Mouse (Mus musculus) midbrain, embryonic 15.5 days (tissue): Measurements from ENCODE around the gene Shmt1. TPM values are rescaled to one million over a fixed set of nuclear protein-coding genes. Genes with fewer than 3 reads are reported as not detected.

Experiments used
- ATAC-seq: fragments of 200-750 bp; cut with Nextera tagmentation; replicated peaks from 2 replicates; pipeline ENCODE4 v1.8.0; 2017; ENCODE audit warnings: moderate TSS enrichment
- H3K27ac ChIP-seq: fragments of 300-500 bp; sonication (generic); 2 replicates; pipeline ENCODE4 v1.5.1; 2015; ENCODE audit warnings: mild to moderate bottlenecking, inconsistent platforms
- H3K27me3 ChIP-seq: fragments of 300-500 bp; sonication (generic); replicated peaks from 2 replicates; pipeline ENCODE4 v1.6.1; 2015; ENCODE audit warnings: inconsistent platforms
- H3K36me3 ChIP-seq: fragments of 300-500 bp; sonication (generic); replicated peaks from 2 replicates; pipeline ENCODE4 v1.6.1; 2015; ENCODE audit warnings: inconsistent platforms
- H3K4me1 ChIP-seq: fragments of 300-500 bp; sonication (generic); 2 replicates; pipeline ENCODE4 v1.6.1; 2015; ENCODE audit warnings: inconsistent platforms
- H3K4me2 ChIP-seq: fragments of 300-500 bp; sonication (generic); 2 replicates; pipeline ENCODE4 v1.6.1; 2015; ENCODE audit warnings: inconsistent platforms, mild to moderate bottlenecking, moderate library complexity
- H3K4me3 ChIP-seq: fragments of 300-500 bp; sonication (generic); 2 replicates; pipeline ENCODE4 v1.5.1; 2015; ENCODE audit warnings: mild to moderate bottlenecking, inconsistent platforms
- H3K9ac ChIP-seq: fragments of 300-500 bp; sonication (generic); 2 replicates; pipeline ENCODE4 v1.6.1; 2015; ENCODE audit warnings: mild to moderate bottlenecking, inconsistent platforms
- H3K9me3 ChIP-seq: fragments of 300-500 bp; sonication (generic); 2 replicates; pipeline ENCODE4 v1.6.1; 2016; ENCODE audit warnings: inconsistent platforms
- WGBS: fragments of 180-500 bp; shearing (Covaris S2); methylation state at CpG from one replicate; pipeline ENCODE4 v1.1.7; 2015; ENCODE audit warnings: mixed read lengths; 5-methylcytosine and 5-hydroxymethylcytosine counted together
- polyA plus RNA-seq: library from polyadenylated mRNA; unstranded; fragments of >200 nt; fragmentation: Nextera tagmentation; extraction: Ambion mirVana; gene quantifications from 2 replicates; pipeline ENCODE4 v1.2.1, GENCODE M21; 2015

Gene Shmt1
- polyA plus RNA-seq, 1 experiment from 2014 or later = 7.0 TPM

DNA sequence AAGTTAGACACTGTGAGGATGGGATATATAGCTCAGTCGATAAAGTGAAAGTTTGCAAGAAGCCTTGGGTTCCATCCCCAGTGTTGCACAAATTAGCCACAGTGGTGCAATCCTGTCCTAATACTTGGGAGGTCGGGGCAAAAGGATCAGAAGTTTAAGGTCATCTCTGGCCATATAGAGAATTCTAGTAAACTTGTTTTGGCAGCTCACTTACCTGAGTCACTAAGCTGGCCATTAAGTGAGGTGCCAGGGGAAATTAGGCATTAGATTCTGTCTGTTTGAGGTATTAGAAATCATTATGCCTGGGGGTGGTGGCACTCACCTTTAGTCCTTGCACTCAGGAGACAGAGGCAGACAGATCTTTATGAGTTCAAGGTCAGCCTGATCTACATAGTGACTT lies 12.3 kb upstream of the Shmt1 start:
- Histone ChIP-seq H3K4me2 (no peak overlapping the region), H3K27me3 (no peaks in the 10 kb centered on the region), H3K9me3 (no peaks in the 10 kb centered on the region), H3K9ac (no peak overlapping the region), H3K4me3 (no peak overlapping the region), H3K27ac (no peak overlapping the region), H3K4me1 (no peaks in the 10 kb centered on the region), H3K36me3 (no peaks in the 10 kb centered on the region)
- no peak for ATAC-seq
- WGBS = 67% methylated on average over 2 of the region's 2 CpGs

DNA sequence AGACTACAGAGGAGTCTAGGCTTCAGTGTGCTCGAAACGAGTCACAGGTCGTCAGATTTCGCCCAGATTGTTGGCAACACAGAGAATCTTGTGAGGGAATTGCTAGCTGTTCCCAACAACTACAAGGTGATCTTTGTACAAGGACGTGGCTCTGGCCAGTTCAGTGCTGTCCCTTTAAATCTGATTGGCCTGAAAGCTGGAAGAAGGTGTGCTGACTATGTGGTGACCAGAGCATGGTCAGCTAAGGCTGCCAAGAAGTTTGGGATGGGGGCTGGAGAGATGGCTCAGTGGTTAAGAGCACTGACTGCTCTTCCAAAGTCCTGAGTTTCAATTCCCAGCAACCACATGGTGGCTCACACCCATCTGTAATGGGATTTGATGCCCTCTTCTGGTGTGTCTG lies 4.9 kb upstream of the Shmt1 start:
- H3K9me3 ChIP-seq = no peaks in the 10 kb centered on the region
- no peak for ATAC-seq
- no peak overlapping the region for H3K4me3 ChIP-seq
- no peak overlapping the region for H3K4me2 ChIP-seq
- H3K9ac ChIP-seq = no peak overlapping the region
- H3K27ac ChIP-seq = no peak overlapping the region
- 74% methylated on average over 5 of the region's 5 CpGs for WGBS
- H3K27me3 ChIP-seq = no peaks in the 10 kb centered on the region; the same call in 1 of the 2 replicates
- peaks cover under 1% of the 10 kb centered on the region; the same call in 1 of the 2 replicates for H3K4me1 ChIP-seq
- H3K36me3 ChIP-seq = no peaks in the 10 kb centered on the region

DNA sequence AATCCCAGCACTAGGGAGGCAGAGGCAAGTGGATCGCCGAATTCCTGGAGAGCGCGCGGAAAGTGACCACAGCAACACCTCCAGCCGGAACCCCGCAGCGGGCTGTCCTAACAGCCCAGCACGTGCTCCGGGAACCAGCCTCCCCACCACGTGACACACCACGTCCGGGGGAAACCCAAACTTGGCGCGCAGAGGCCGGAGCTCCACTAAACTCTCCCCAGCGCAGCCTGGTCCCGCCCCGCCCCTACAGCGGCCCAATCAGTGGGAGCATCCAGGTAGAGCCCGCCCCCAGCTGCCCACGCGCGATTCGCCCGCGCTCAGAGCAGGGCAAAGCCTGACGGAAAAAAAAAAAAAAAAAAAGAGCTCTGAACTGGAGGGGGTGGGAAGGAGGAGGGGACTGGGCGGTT lies 461 bp downstream of the Shmt1 start:
- peaks cover 12% of the 10 kb centered on the region for H3K4me1 ChIP-seq
- peak overlapping the region; percentile 50 for H3K4me3 ChIP-seq
- ATAC-seq = peak; percentile 96
- WGBS = under 1% methylated on average over 29 of the region's 29 CpGs
- H3K9ac ChIP-seq = 0 out of 2 replicates have a peak overlapping the region, but pooled peaks have one; percentile 10
- no peak overlapping the region for H3K27ac ChIP-seq
- peak overlapping the region; percentile 98 for H3K4me2 ChIP-seq
- H3K36me3 ChIP-seq = no peaks in the 10 kb centered on the region
- no peaks in the 10 kb centered on the region for H3K9me3 ChIP-seq
- H3K27me3 ChIP-seq = no peaks in the 10 kb centered on the region; the same call in 1 of the 2 replicates

DNA sequence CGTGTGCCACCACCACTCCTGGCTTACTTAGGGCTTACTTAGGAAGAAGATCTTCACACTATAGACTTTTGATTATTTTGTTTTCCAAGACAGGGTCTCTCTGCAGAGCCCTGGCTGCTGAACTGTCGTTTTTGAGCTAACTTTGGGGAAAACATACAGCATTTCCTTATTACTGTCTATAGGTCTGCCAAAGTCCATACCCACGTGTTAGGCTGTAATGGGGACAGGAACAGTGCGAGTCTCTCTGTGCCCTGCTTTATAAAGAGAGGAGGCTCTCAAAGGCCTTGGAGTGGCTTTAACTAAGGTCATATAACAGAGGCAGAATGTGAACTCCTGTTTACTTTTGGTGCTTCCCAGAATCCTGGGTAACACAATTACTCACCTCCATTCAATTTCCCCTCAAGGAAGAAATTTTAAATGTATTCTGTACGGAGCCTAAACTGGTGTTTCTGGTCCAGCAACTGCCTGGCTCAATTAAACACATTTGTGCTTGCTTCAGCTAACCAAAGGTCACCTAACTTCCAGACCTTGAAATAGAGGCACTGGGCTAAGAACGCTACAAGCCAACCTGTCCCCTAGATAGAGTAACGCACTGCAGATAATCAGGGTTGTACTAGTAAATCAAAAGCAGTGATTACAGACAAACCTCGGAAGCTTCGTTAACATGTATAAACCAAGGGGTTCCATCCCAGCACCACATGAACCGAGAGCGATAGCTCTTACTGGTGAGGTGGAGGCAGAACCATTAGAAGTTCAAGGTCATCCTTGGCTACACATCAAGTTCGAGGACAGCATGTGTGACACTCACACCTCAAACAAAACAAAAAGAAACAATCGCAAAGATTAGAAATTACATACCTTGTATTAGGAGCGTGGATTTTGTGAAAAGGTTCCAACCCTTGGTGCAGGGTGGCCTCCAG lies 1.2 kb downstream of the Shmt1 start:
- H3K9ac ChIP-seq = 0 out of 2 replicates have a peak overlapping the region, but pooled peaks have one; percentile 10
- H3K9me3 ChIP-seq = no peaks in the 10 kb centered on the region
- ATAC-seq = no peak
- peak overlapping the region; percentile 50 for H3K4me3 ChIP-seq
- H3K27ac ChIP-seq = no peak overlapping the region
- H3K27me3 ChIP-seq = no peaks in the 10 kb centered on the region; the same call in 1 of the 2 replicates
- 23% methylated on average over 14 of the region's 14 CpGs for WGBS
- H3K4me1 ChIP-seq = peaks cover 12% of the 10 kb centered on the region
- peak overlapping the region; percentile 98 for H3K4me2 ChIP-seq
- H3K36me3 ChIP-seq = no peaks in the 10 kb centered on the region

DNA sequence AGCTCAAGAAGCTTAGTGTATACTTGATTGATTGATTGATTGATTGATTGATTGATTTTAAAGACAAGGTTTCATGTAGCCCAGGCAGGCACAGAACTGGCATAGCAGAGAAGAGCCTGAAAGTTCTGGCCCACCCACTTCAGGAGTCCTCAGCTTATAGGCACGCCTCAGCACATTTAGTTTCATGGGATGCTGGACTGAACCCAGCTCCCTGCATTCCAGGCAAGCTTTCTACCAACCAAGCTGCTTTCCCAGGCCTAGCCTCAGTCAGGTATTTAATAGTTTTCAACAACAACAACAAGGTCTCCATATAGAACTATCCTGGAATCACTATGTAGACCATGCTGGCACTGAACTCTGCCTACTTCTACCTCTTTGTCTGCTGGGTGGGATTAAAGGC lies 2.0 kb downstream of the Shmt1 start:
- Histone ChIP-seq H3K27me3 (no peaks in the 10 kb centered on the region; the same call in 1 of the 2 replicates), H3K36me3 (no peaks in the 10 kb centered on the region), H3K27ac (no peak overlapping the region), H3K9ac (no peak overlapping the region), H3K4me3 (no peak overlapping the region), H3K9me3 (no peaks in the 10 kb centered on the region), H3K4me1 (peaks cover 12% of the 10 kb centered on the region), H3K4me2 (no peak overlapping the region)
- 63% methylated on average over 1 of the region's 1 CpGs for WGBS
- no peak for ATAC-seq

DNA sequence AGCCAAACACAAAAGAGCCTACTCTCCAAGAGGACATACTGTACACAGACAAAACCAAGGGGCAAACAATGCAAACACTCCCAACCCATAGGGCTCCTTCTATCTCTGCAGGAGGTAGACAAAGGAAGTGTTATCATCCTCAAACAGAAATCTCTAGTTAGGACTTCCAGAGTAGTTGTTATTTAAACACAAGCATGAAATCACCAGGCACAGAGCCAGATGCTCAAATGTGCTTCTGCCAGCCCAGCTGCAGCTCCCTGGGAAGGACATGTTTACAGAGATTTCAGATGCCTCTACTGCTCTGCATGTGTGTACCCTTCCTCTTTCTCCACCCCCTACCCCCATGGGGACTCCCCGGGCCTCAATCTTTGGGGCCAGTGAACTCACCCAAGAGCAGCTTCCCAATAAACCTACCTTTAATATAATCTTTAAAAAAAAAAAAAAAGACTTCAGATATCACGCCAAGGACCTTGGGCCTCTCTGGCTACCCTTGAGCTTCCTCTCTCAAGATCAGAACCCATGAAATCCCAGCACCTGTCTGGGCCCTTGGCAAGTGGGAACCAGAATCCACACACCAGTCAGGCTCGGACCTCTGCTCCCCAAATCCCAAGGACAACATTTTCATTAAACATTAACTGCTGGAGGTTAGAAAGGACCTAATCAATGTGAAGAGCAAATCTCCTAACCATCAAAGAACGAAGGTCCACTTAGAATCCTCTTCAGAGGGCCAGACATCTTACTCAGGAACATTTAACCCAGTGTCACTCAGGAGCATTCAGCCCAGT lies 3.0 kb downstream of the Shmt1 start:
- no peak for ATAC-seq
- Histone ChIP-seq H3K27me3 (no peaks in the 10 kb centered on the region; the same call in 1 of the 2 replicates), H3K4me1 (peaks cover 12% of the 10 kb centered on the region), H3K27ac (no peak overlapping the region), H3K4me2 (no peak overlapping the region), H3K4me3 (no peak overlapping the region), H3K36me3 (no peaks in the 10 kb centered on the region), H3K9me3 (no peaks in the 10 kb centered on the region), H3K9ac (no peak overlapping the region)
- WGBS = 79% methylated on average over 4 of the region's 4 CpGs

DNA sequence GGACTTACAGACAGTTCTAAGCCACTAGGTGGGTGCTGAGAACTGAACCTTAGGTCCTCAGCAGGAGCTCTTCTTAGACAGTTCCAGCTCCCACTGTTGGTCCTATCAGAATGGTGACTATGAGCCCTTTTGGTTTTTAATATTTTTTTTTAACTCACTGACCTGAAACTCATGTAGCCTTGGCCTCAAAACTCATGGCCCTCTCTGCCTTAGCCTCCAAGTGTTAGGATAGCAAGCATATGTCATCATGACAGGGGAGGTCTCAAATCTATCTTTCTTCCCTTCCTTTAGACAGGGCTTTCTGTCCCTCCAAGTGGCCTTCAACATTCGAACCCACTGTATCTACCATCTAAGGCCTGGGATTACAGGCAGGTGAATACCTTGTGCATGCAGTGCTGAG lies 10.6 kb downstream of the Shmt1 start:
- H3K4me1 ChIP-seq = no peaks in the 10 kb centered on the region
- no peak overlapping the region for H3K9ac ChIP-seq
- ATAC-seq = no peak
- 96% methylated on average over 1 of the region's 1 CpGs for WGBS
- H3K27ac ChIP-seq = no peak overlapping the region
- no peak overlapping the region for H3K4me3 ChIP-seq
- H3K9me3 ChIP-seq = no peaks in the 10 kb centered on the region
- no peaks in the 10 kb centered on the region for H3K27me3 ChIP-seq
- H3K4me2 ChIP-seq = no peak overlapping the region
- H3K36me3 ChIP-seq = no peaks in the 10 kb centered on the region

DNA sequence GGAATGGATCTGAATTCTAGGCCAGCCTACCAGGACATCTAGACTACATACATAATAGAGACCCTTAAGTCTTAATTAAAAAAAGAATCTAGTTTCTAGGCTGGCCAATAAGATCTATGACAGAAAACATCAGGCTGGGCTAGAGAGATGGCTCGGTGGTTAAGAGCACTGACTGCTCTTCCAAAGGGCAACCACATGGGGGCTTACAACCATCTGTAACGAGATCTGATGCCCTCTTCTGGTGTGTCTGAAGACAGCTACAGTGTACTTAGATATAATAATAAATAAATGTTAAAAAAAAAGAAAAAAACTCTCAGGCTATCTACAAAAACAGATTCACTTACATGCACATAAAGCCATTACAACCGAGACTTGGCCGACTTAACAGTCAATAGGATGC lies 11.5 kb downstream of the Shmt1 start:
- Histone ChIP-seq H3K9ac (no peak overlapping the region), H3K27ac (no peak overlapping the region), H3K27me3 (no peaks in the 10 kb centered on the region), H3K36me3 (no peaks in the 10 kb centered on the region), H3K4me3 (no peak overlapping the region), H3K4me1 (no peaks in the 10 kb centered on the region), H3K9me3 (no peaks in the 10 kb centered on the region), H3K4me2 (no peak overlapping the region)
- WGBS = 93% methylated on average over 4 of the region's 4 CpGs
- no peak for ATAC-seq

DNA sequence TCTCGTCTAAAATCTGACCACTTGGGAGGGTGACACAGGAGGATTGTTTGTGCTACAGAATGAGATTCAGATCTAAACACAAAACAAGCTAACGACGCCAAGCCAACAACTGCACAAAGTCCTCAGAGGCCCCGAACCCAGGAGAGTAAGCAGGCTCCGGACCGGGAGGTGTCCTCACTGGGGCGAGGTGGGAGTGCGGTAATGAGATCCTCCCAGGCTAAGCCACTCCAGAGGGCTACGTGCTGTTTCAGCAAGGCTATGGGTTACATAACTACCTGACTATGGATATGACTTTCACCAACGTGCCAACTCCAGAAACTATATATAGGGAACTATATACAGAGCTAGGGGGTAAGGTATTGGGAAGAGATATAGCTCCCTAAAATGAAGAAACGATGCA lies 15.2 kb downstream of the Shmt1 start:
- Histone ChIP-seq H3K27ac (no peak overlapping the region), H3K9me3 (no peaks in the 10 kb centered on the region), H3K9ac (no peak overlapping the region), H3K4me3 (no peak overlapping the region), H3K4me2 (no peak overlapping the region), H3K27me3 (no peaks in the 10 kb centered on the region), H3K36me3 (no peaks in the 10 kb centered on the region), H3K4me1 (no peaks in the 10 kb centered on the region)
- ATAC-seq = no peak
- 94% methylated on average over 11 of the region's 11 CpGs for WGBS

DNA sequence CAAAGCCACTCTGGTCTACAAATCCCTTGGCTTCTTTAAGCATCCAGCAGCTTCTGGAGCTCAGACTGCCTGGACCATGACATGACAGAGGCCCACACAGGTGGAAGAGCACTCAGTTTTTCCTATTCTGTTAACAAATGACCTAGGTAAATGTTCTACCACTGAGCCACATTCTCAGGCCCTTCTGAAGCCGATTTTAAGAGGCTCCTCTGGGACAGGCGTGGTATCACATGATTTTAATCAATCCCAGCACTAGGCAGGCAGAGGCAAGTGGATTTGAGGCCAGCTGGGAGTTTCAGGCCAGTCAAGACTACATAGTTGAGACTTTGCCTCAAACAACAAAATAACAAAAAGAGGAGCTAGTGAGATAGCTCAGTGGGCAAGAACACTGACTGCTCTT lies 21.0 kb downstream of the Shmt1 start:
- H3K36me3 ChIP-seq = peaks cover 32% of the 10 kb centered on the region; the same call in 1 of the 2 replicates
- H3K4me2 ChIP-seq = no peak overlapping the region
- no peak overlapping the region for H3K4me3 ChIP-seq
- no peaks in the 10 kb centered on the region for H3K4me1 ChIP-seq
- H3K9me3 ChIP-seq = no peaks in the 10 kb centered on the region
- H3K27ac ChIP-seq = no peak overlapping the region
- WGBS = 83% methylated on average over 2 of the region's 2 CpGs
- no peak for ATAC-seq
- no peak overlapping the region for H3K9ac ChIP-seq
- H3K27me3 ChIP-seq = no peaks in the 10 kb centered on the region

DNA sequence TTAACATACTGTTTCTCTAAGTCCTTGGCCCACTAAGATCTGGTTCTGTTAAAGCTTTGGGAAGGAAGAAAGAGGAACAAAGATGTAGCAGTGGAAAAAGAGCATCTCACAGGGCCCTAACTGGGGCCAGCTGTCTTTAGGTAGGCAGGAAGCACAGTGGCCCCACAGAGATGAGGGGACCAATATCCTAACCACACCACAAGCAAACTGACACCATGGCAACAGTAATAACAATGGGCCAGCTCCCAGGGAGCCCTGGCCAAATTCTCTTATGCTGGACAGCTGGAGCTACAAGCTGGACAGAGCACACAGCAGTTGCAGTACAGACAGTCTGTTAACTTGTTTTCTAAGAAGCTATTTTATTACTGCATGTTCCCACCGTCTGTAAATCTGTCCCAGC lies 23.9 kb downstream of the Shmt1 start:
- ATAC-seq = no peak
- WGBS = 40% methylated on average over 1 of the region's 1 CpGs
- Histone ChIP-seq H3K36me3 (peaks cover 45% of the 10 kb centered on the region; the same call in 1 of the 2 replicates), H3K4me2 (no peak overlapping the region), H3K27ac (no peak overlapping the region), H3K4me1 (peaks cover 5% of the 10 kb centered on the region), H3K9ac (no peak overlapping the region), H3K27me3 (no peaks in the 10 kb centered on the region), H3K4me3 (no peak overlapping the region), H3K9me3 (no peaks in the 10 kb centered on the region)

DNA sequence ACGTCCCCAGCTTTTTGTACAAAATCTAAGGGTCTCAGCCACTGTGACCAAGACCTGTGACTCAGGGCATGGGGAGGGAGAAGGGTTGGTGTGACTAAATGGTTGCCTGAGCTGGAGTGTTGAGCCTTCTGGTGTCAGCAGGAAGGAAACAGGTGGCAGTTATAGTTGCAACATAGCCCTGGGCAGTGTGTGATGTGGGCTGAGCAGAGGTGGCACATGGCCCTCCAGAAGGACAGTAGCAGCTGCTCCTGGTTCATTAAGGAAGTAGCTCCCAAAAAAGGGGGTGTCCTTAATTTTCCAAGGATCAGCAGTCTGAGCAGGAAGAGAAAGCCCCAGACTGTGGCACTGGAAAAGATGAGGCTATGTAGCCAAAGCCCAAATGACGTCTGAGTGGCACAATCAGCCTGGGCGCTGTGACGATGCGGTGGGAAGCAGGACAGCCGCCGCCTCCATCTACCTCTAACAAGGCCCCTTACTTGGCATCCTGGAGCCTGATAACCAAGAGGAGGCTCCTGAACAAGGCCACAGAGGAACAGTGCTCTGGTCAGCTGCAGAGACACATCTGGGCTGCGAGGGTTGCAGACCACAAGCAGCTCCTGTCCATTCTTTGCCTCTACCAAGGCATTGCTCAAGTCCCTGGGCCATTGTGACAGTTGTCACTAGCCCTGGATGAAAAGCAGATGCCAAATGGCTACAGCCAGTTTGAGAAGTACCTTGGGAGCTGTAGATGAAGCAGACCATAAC lies 27.2 kb downstream of the Shmt1 start:
- no peaks in the 10 kb centered on the region for H3K9me3 ChIP-seq
- no peak for ATAC-seq
- no peak overlapping the region for H3K4me3 ChIP-seq
- H3K4me1 ChIP-seq = peaks cover 37% of the 10 kb centered on the region
- WGBS = 96% methylated on average over 8 of the region's 8 CpGs
- peaks cover 36% of the 10 kb centered on the region; the same call in 1 of the 2 replicates for H3K36me3 ChIP-seq
- H3K4me2 ChIP-seq = no peak overlapping the region
- no peak overlapping the region for H3K27ac ChIP-seq
- no peaks in the 10 kb centered on the region for H3K27me3 ChIP-seq
- H3K9ac ChIP-seq = no peak overlapping the region
